Mouse (Mus musculus) 416B (cell line): ENCODE results near the gene Rflna.

Experiments used
- DNase-seq: peaks from one replicate; pipeline ENCODE4 v3.0.0; 2011; ENCODE audit warnings: low read depth

The Rflna gene

GRCm38 (mm10) chr5:125005871-125006652 lies 3.0 kb downstream of the Rflna start:
- DNase-seq, result no peak

DNA sequence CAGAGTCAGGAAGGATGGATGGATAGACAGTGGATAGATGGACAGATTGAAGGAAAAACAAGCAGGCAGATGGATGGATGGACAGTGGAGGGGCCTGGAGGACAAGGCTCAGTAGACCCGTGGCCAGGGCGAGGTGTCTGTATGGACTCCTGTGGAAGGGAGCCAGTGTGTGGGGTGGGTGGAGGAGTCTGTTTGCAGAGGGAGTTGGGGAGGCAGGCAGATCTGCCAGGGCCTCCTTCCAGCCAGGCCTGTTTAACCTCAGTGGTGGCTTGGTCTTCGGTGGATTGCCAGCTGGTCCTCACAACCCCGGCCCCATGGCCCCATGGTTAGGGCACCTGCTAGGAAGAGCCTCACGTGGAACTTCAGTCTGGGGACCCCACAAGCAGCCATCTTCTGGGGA lies 3.9 kb downstream of the Rflna start:
- DNase-seq, result no peak

GRCm38 (mm10) chr5:125011166-125011565 lies 8.1 kb downstream of the Rflna start:
- no peak for DNase-seq

GRCm38 (mm10) chr5:125011628-125012027 lies 8.6 kb downstream of the Rflna start:
- DNase-seq, result no peak

GRCm38 (mm10) chr5:125014497-125014896 lies 11.5 kb downstream of the Rflna start:
- peak; percentile 19 for DNase-seq

- DNase-seq, result no peak
Observed at GRCm38 (mm10) chr5:125015066-125015465, 12.0 kb downstream of the Rflna start.

- no peak for DNase-seq
Observed at GRCm38 (mm10) chr5:125015576-125015975, 12.6 kb downstream of the Rflna start.

DNA sequence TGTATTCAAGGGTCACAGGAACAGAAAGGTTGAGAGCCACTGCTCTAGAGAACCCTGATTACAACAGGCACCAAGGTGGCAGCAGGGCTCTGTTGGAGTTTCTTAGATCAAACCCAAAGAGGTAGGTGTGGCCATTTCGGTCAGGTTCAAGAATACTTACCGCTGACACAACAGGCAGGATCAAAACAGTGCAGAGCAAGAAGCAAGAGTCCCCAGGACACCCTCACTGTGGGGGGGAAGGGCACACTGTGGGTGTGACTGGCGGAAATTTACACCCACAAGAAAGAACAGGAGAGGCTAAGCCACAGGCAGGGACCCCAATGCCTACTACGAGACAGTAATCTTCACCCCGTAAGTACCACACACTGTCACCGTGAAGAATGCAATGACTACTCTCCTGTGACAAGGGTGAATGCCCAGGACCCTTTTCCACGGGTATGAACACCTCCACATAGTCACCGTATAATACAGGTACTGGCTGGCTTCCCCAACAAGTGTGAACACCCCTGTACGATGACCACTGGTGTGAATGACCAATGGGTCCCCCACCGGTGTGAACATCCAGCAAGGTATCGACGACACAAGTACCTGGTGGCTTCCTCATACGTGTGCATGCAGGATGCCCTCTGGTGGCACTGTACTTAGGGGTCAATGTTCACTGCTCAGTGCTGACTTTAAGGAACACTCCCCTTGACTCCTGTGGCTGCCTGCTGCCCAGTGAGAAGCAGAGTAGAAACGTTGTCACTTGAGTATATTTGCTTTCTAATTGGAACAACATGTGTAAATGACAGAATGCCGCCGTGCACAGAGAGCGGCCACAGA lies 13.6 kb downstream of the Rflna start:
- no peak for DNase-seq

DNA sequence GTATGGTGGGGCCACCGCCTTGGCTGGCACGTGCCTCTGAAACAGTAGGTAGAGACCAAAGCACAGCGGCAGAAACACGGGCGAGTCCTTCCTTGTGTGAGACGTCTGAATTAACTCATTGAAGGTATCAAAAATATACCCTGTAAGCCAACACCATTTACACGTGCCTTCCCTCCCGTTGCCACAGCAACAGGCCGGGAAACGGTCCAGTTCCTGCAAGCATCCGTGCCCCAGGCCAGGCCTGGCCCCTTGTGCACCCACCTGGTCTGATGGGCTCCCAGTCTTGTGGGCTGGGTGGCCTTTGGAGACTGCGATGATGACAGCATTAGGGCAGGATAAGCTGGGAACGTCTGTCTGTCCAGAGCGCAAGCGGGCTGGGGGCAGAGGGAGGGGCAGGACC lies 14.3 kb downstream of the Rflna start:
- DNase-seq, result no peak

DNA sequence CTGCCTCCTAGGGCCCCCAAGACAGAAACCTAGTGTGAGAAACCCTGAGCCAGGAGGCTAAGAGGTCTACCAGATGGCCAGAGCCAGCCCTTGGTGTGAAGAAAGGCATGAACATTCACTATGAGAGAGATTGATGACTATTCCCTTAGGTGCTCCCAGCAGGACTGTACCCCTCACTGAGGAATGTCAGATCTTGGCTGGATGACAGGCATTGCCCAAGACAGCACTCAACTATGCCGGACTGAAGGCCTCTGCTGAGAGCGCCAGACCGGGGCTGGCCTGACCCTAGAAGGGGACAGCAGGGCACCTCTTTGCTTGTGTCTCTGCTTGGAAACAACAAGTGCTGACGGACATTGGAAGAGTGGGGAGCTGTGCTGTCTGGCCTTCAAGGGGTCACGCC lies 16.1 kb downstream of the Rflna start:
- DNase-seq, result no peak

DNA sequence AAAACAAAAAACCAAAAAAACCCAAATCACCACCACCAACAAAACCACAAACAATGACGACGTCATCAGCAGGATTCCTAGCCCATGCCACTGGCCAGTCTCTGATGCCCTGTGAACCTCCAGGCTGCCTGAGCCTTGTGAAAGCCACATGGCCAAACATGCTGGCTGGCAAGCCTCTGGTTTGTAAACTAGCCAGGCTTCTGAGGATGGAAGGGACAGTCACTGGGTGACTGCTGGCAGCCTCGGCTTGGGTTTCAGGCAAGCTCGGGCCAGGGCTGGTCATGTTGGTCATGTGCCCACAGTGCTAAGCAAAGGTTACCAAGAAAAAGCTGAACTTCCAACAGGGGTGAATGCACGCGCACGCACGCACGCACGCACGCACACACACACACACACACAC lies 18.3 kb downstream of the Rflna start:
- no peak for DNase-seq

DNA sequence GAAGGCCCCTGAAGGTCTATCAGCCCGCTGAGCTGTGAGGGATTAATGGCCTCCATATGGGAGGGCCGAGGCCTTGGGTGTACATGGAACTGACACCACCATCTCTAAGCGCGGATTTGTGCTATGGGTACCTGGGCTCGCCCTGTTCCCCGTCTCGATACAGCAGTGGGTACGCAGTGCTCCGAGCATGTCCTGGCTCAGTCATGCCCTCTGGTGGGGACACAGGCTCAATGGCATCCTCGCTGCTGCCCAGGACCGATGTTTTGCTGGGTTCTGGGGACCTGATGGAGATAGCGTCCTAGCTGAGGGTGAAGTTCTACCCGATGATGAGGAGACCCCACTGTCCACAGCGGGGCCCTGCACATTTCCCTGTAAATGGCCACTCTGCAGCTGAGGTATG lies 21.0 kb downstream of the Rflna start:
- DNase-seq, result no peak

DNA sequence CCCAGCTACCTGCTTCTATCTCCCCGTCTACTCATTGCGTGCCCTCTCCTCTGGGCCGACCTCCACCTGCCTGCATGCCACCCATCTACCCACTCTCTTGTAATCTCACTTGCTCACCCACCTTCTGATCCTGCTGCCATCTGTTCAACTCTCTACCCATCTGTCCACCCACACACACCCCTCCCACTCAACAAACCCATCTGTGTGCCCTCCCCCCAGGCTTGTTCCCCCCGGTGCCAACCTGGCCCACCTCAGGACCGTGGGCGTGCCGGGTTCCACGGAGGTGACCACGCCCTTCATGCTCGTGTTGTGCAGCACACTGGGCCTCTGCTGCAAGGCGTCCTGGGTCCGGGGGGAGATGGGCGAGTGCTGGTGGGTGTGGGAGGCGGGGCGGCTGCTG lies 25.4 kb downstream of the Rflna start:
- no peak for DNase-seq

GRCm38 (mm10) chr5:125028911-125029310 lies 25.9 kb downstream of the Rflna start:
- DNase-seq, result no peak

- no peak for DNase-seq
Observed at GRCm38 (mm10) chr5:125036483-125036882, 33.5 kb downstream of the Rflna start.

- no peak for DNase-seq
Observed at GRCm38 (mm10) chr5:125039377-125040027, 36.5 kb downstream of the Rflna start.

- no peak for DNase-seq
Observed at GRCm38 (mm10) chr5:125040128-125040584, 37.1 kb downstream of the Rflna start.

DNA sequence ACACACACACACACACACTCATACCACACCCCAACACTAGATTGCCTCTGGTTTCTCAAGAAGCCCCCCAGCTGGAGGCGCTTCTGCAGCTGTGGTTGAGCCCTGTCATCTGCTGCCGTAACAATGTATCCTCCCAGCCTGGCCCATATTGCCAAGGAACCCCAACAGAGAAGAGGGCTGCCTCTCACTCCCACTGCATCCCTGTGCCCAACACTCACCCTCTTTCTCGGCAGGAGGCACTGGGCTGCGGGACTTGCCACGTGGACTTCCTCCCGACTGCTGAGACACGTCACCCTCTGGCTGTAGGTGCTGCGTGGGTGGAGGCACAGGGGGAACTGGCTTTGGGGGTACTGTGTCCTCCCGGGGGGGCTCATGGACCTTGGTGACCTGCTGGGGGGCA lies 38.6 kb downstream of the Rflna start:
- DNase-seq, result no peak

DNA sequence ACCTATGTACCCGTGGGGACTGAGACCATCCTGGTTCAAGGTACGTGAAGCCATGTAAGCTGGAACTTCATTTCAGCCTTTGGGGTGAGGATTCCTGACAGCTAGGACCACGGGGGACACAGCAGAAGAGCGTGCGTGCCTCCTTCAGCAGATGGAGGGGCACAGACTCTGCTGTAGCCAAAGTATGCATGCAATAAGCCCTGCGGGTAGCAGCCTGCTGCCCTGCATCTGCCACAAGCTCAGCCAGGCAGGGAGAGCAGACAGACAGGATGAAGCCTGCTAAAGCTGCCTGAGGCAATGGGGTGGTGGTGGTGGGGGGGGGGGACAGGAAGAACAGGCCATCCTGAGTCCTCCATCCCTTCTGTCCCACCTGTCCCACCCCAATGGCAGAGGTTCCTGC lies 40.4 kb downstream of the Rflna start:
- DNase-seq, result no peak

- no peak for DNase-seq
Observed at GRCm38 (mm10) chr5:125045202-125045601, 42.2 kb downstream of the Rflna start.

- no peak for DNase-seq
Observed at GRCm38 (mm10) chr5:125046436-125046835, 43.4 kb downstream of the Rflna start.

- no peak for DNase-seq
Observed at GRCm38 (mm10) chr5:125049481-125049880, 46.5 kb downstream of the Rflna start.

DNA sequence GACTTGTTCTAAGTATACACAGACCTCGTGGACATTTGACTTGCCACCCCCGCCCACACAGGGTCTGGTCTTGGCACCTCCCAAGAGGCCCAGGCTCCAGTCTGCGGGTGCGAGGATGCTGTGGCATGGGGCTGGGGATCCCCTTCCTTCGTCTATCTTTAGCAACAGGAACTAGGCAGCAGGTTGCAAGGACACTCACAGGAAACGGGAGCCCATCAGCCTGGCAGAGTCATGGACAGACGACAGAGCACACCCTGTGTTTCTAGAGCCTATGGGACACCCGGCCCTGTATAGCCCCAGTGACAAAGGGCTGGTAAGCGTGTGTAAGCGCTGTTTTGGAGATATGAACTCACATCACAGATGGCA lies 49.2 kb downstream of the Rflna start:
- DNase-seq, result peak; percentile 67
